Mouse (Mus musculus) effector memory CD4-positive, alpha-beta T cell, adult 5 months (primary cell): Measurements from ENCODE around the gene Pink1. TPM values are rescaled to one million over a fixed set of nuclear protein-coding genes. Genes with fewer than 3 reads are reported as not detected.

Experiments used
- polyA plus RNA-seq: library from polyadenylated mRNA; unstranded; fragments of 100-300 nt; shearing (Covaris generic); gene quantifications from one replicate; pipeline ENCODE4 v1.2.1, GENCODE M21; 2017

The Pink1 gene
- 150 TPM for polyA plus RNA-seq

GRCm38 (mm10) chr4:138326077-138326695 is at the start of gene Pink1:
Gene Pink1 (minus strand): TSS chr4:138326307.

GRCm38 (mm10) chr4:138367641-138368497 is 41.8 kb upstream of the Pink1 start, which contains the start of gene Cda:
Gene Cda (minus strand): TSS chr4:138367992.

GRCm38 (mm10) chr4:138304340-138305104 is 21.6 kb downstream of the Pink1 start, which contains the start of gene Ddost:
Gene Ddost (plus strand): TSS chr4:138304730.

Other genes with a start within 250 kb of the Pink1 start
- gene Hp1bp3, start 110.0 kb downstream of the Pink1 start, polyA plus RNA-seq = 177 TPM
- 0.17 TPM for gene Sh2d5, start 75.9 kb downstream of the Pink1 start, polyA plus RNA-seq
- not detected for gene Kif17, start 75.9 kb downstream of the Pink1 start, polyA plus RNA-seq
- gene Ddost, start 21.6 kb downstream of the Pink1 start, polyA plus RNA-seq = 137 TPM
- gene Cda, start 41.7 kb upstream of the Pink1 start, polyA plus RNA-seq = not detected
- gene Fam43b, start 70.2 kb upstream of the Pink1 start, polyA plus RNA-seq = not detected
- 16.8 TPM for gene Mul1, start 108.4 kb upstream of the Pink1 start, polyA plus RNA-seq
- 2.2 TPM for gene Camk2n1, start 128.0 kb upstream of the Pink1 start, polyA plus RNA-seq